Mouse (Mus musculus) NIH3T3 (cell line): ENCODE measurements around the gene Kremen1.

Experiments used
- DNase-seq: peaks from one replicate; pipeline ENCODE4 v3.0.0-alpha.2; 2012; ENCODE audit warnings: low read depth

The Kremen1 gene

GRCm38 (mm10) chr11:5172861-5173260 lies 88.5 kb downstream of the Kremen1 start:
- DNase-seq: no peak

GRCm38 (mm10) chr11:5167311-5167710 lies 94.0 kb downstream of the Kremen1 start:
- DNase-seq: no peak

GRCm38 (mm10) chr11:5165471-5165916 lies 95.9 kb downstream of the Kremen1 start:
- no peak for DNase-seq

- no peak for DNase-seq
Observed at GRCm38 (mm10) chr11:5164310-5164709, 97.0 kb downstream of the Kremen1 start.

GRCm38 (mm10) chr11:5163421-5163820 lies 97.9 kb downstream of the Kremen1 start:
- no peak for DNase-seq

GRCm38 (mm10) chr11:5160722-5161485 lies 100.5 kb downstream of the Kremen1 start:
- DNase-seq: peak; percentile 70

- DNase-seq: no peak
Observed at GRCm38 (mm10) chr11:5158056-5158455, 103.3 kb downstream of the Kremen1 start.

- DNase-seq: no peak
Observed at GRCm38 (mm10) chr11:5154961-5155805, 106.2 kb downstream of the Kremen1 start.

GRCm38 (mm10) chr11:5151680-5152337 lies 109.5 kb downstream of the Kremen1 start, which contains the start of gene Emid1:
TSS of gene Emid1 (minus strand) at chr11:5152257.
- no peak for DNase-seq

GRCm38 (mm10) chr11:5151247-5151630 lies 110.1 kb downstream of the Kremen1 start:
- no peak for DNase-seq

- no peak for DNase-seq
Observed at GRCm38 (mm10) chr11:5150416-5151246, 110.7 kb downstream of the Kremen1 start.

GRCm38 (mm10) chr11:5149955-5150354 lies 111.4 kb downstream of the Kremen1 start:
- no peak for DNase-seq

GRCm38 (mm10) chr11:5149249-5149648 lies 112.1 kb downstream of the Kremen1 start:
- DNase-seq: no peak

GRCm38 (mm10) chr11:5145600-5145999 lies 115.8 kb downstream of the Kremen1 start:
- DNase-seq: no peak

GRCm38 (mm10) chr11:5141965-5142364 lies 119.4 kb downstream of the Kremen1 start:
- DNase-seq: no peak
